Mouse (Mus musculus): ENCODE data around the gene Gm884. TPM values are rescaled to one million over a fixed set of nuclear protein-coding genes. Genes with fewer than 3 reads are reported as not detected.
A peak's percentile ranks its signal among the peaks of the same experiment; 100 is the strongest.

Gm884 gene
- not detected in 2 replicates for polyA plus RNA-seq (2015; fragmentation: Nextera tagmentation; extraction: Ambion mirVana)

DNA sequence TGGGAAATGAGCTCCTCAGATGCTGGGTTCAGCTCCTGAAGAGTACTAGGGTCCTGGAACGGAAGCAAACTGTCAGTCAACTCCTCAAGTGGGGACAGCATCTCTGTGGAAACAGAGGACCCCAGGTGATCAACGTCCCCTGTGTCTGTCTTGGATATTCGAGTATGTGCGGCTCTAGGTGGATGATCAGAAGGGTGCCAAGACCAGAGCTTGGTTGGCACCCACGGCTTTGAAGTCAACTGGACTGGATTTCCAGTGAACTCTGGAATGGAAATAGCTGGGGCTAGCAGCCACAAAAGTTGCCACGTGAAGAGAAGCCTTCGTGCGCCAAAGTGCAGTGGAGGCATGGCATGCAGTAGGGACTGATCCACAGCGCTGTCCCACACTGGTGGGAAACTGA, at the start of gene Gm884:
Gene Gm884 (minus strand): TSS at position 101 of the 400 bp plus-strand sequence.
- H3K27ac ChIP-seq: no peak within 1 kb of the TSS
- H3K9ac ChIP-seq: no peak within 1 kb of the TSS
- H3K27me3 ChIP-seq (replicated peaks): no peaks in the 10 kb centered on the region
- H3K4me1 ChIP-seq: no peaks in the 10 kb centered on the region
- no peak within 1 kb of the TSS for H3K4me3 ChIP-seq (replicated peaks)
- no peaks in the 10 kb centered on the region for H3K9me3 ChIP-seq
- no peak for ATAC-seq (ENCODE audit: insufficient read depth, low FRiP score, low read depth)
- H3K36me3 ChIP-seq: no peaks in the 10 kb centered on the region
- WGBS: 80% methylated on average over 9 of the region's 9 CpGs
- H3K4me2 ChIP-seq: no peak within 1 kb of the TSS

DNA sequence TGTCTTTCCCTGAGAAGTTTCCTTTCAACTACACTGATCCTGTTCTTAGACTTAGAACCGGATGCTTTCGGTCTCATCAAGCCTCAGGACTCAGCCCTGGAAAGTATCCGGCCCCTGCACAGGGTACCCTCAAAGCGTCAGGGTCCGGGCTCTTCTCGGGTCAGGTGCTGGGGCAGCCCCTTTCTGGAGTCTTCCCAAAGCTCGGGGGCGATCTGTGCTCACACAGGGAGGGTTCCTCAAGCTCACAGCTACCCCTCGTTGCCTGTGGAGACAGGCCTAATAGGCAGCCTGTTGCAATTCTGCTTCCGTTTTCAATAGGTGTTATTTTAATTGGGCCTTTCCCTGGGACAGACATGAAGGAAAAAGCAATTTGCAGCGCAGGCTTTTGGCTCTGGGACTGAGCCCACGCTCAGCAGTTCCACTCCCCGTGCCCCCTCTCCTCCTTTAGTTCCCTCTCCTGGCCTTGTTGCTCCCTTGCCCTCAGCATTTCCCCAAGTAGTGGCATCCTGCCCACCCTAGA, 46.0 kb upstream of the Gm884 start:
- WGBS: 67% methylated on average over 13 of the region's 13 CpGs
- H3K4me2 ChIP-seq: no peak overlapping the region
- H3K4me3 ChIP-seq (replicated peaks): no peak overlapping the region
- H3K4me1 ChIP-seq: no peaks in the 10 kb centered on the region
- no peak for ATAC-seq (ENCODE audit: insufficient read depth, low FRiP score, low read depth)
- no peak overlapping the region for H3K9ac ChIP-seq
- H3K9me3 ChIP-seq: no peaks in the 10 kb centered on the region
- no peaks in the 10 kb centered on the region for H3K27me3 ChIP-seq (replicated peaks)
- no peak overlapping the region for H3K27ac ChIP-seq
- H3K36me3 ChIP-seq: no peaks in the 10 kb centered on the region

DNA sequence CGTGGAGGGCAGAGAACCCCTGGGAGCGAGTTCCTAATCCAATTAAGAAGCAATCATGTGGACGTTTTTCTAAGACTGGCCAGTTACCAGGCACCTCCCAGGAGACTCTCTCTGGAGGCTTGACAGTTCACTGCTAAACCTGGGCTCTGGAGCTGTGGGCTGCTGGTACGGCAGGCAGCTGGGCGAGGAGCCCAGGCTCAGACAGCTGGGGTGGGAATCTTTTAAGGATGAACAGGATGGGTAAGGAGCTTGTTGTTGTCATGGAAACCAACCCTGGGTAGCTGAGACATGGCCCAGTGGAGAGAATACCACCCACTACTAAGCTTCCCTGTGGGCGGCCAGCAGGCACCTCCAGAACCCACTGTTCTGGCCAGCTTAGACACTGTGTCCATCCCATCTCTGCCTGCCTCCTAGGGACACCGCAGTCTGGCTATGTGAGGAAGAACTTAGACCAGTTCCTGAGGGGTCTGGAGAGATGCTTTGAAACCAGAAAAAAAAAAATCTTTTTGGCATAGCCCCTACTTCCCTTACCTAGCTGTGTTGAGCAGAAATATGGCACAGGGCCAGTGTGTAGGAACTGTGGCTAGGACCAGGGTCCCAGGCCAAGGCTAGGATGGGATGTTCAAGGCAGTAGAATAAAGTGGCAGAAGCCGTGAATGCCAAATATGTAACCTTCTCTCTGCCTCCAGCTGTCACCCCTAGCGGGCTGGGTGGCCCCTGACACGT, 45.4 kb upstream of the Gm884 start:
- Histone ChIP-seq H3K4me2 (no peak overlapping the region), H3K9me3 (no peaks in the 10 kb centered on the region), H3K27ac (no peak overlapping the region), H3K4me1 (no peaks in the 10 kb centered on the region), H3K36me3 (no peaks in the 10 kb centered on the region), H3K4me3 (replicated peaks) (no peak overlapping the region), H3K9ac (no peak overlapping the region), H3K27me3 (replicated peaks) (no peaks in the 10 kb centered on the region)
- 34% methylated on average over 10 of the region's 10 CpGs for whole genome bisulfite sequencing
- ATAC-seq (ENCODE audit: insufficient read depth, low FRiP score, low read depth): no peak

DNA sequence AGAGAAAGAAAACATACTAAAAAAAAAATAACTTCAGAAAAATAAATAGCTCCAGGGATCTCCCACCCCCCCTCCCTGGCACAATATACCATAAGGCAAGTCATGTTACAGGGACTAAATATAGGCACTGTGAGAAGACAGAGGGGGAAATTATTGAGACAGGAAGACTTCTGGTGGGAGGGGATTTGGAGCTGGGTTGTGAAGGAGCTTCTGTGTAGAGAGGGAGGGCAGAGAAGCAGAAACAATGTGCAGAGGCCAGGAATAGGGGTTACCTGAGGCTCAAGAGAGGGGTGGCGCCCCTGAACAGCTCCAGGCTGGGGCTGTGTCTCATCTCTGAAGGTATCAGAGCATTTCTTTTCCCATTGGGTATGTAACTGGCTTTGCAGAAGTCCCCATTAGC, 44.8 kb upstream of the Gm884 start:
- no peak overlapping the region for H3K9ac ChIP-seq
- H3K4me2 ChIP-seq: no peak overlapping the region
- no peak for ATAC-seq (ENCODE audit: insufficient read depth, low FRiP score, low read depth)
- no peak overlapping the region for H3K27ac ChIP-seq
- no peaks in the 10 kb centered on the region for H3K4me1 ChIP-seq
- no peaks in the 10 kb centered on the region for H3K27me3 ChIP-seq (replicated peaks)
- H3K36me3 ChIP-seq: no peaks in the 10 kb centered on the region
- WGBS: 69% methylated on average over 1 of the region's 1 CpGs
- H3K9me3 ChIP-seq: no peaks in the 10 kb centered on the region
- no peak overlapping the region for H3K4me3 ChIP-seq (replicated peaks)

DNA sequence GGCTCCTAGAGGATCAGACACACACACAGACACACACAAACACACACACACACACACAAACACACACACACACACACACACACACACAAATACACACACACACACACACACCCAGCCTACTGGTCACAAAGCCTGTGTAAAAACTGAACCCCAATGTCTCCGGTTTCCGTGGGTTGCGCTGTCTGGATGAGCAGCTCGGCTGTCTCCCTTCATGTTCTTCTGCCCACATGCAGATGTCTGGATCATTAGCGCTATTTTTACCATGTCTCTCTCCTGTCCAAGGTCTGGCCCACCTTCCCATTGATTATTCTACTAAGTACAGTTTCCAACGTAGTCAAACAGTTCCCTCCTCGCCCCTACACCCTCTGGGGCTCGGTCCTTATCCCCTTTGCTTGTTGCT, 42.2 kb upstream of the Gm884 start:
- H3K9ac ChIP-seq: no peak overlapping the region
- H3K9me3 ChIP-seq: no peaks in the 10 kb centered on the region
- no peak overlapping the region for H3K27ac ChIP-seq
- H3K36me3 ChIP-seq: no peaks in the 10 kb centered on the region
- no peak overlapping the region for H3K4me3 ChIP-seq (replicated peaks)
- no peaks in the 10 kb centered on the region for H3K4me1 ChIP-seq
- no peak overlapping the region for H3K4me2 ChIP-seq
- 80% methylated on average over 8 of the region's 8 CpGs for WGBS
- no peak for ATAC-seq (ENCODE audit: insufficient read depth, low FRiP score, low read depth)
- H3K27me3 ChIP-seq (replicated peaks): no peaks in the 10 kb centered on the region

DNA sequence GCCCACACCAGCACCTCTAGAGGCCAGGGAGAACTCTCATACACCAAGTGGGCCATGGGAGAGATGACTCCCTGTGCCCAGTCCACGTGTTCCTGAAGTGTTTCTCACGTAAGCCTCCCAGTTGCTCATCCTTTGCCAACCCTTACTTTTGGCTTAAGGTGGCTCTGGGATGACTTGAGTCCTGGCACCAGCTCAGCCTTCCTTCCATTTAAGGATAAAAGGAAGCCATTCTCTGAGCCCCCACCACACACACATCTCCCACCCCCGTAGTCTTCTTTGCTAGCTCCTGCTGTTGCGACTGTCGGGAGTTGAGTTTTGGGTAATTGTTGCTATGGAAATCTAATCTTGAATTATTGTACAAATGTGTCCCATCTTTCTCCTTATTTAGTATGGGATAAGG, 41.6 kb upstream of the Gm884 start:
- H3K4me2 ChIP-seq: no peak overlapping the region
- no peak for ATAC-seq (ENCODE audit: insufficient read depth, low FRiP score, low read depth)
- H3K36me3 ChIP-seq: no peaks in the 10 kb centered on the region
- no peaks in the 10 kb centered on the region for H3K27me3 ChIP-seq (replicated peaks)
- no peak overlapping the region for H3K9ac ChIP-seq
- H3K4me1 ChIP-seq: no peaks in the 10 kb centered on the region
- no peaks in the 10 kb centered on the region for H3K9me3 ChIP-seq
- 85% methylated on average over 5 of the region's 5 CpGs for WGBS
- H3K27ac ChIP-seq: no peak overlapping the region
- H3K4me3 ChIP-seq (replicated peaks): no peak overlapping the region

DNA sequence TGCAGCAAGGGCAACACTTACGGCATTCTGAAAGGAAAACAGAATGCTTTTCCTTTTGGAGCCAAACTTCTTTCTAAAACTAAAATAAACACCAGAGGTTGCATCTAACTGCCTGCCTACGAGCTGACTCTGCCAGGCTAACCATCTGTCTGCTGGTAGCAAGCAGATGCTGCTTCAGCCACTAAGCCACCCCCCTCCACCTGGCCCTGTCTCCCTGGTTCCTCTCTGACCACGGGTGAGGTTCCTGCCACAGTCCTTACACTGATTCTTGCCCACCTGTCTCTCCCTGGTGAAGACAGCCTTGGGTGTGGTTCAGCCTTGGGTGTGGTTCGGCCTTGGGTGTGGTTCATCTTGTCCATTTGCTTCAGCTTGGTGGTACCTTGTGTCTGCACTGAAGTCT, 40.9 kb upstream of the Gm884 start:
- 48% methylated on average over 4 of the region's 4 CpGs for WGBS
- Histone ChIP-seq H3K27me3 (replicated peaks) (no peaks in the 10 kb centered on the region), H3K9me3 (no peaks in the 10 kb centered on the region), H3K36me3 (no peaks in the 10 kb centered on the region), H3K9ac (no peak overlapping the region), H3K4me3 (replicated peaks) (no peak overlapping the region), H3K4me1 (no peaks in the 10 kb centered on the region), H3K4me2 (no peak overlapping the region), H3K27ac (no peak overlapping the region)
- no peak for ATAC-seq (ENCODE audit: insufficient read depth, low FRiP score, low read depth)

DNA sequence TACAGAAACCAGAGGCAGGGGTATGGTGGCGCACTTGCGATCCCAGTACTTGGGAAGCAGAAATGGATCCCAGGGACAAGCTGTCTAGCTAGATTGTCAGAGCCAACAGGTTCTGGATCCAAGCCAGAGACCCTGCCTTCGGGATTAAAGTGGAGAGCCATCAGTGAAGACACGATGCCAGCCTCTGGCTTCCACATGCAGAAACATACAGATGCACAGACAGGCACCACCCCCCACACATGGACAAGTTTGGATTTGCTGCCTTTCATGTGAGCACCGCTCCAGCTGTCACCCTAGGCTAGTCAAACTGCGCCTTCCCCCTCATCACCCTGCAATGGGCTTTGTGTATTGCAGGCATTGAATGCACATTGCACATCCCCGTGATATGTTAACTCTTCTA, 37.2 kb upstream of the Gm884 start:
- no peak overlapping the region for H3K27ac ChIP-seq
- ATAC-seq (ENCODE audit: insufficient read depth, low FRiP score, low read depth): no peak
- 81% methylated on average over 7 of the region's 7 CpGs for WGBS
- H3K36me3 ChIP-seq: no peaks in the 10 kb centered on the region
- no peaks in the 10 kb centered on the region for H3K9me3 ChIP-seq
- H3K9ac ChIP-seq: no peak overlapping the region
- H3K27me3 ChIP-seq (replicated peaks): peaks cover 15% of the 10 kb centered on the region
- H3K4me3 ChIP-seq (replicated peaks): no peak overlapping the region
- H3K4me2 ChIP-seq: no peak overlapping the region
- no peaks in the 10 kb centered on the region for H3K4me1 ChIP-seq

DNA sequence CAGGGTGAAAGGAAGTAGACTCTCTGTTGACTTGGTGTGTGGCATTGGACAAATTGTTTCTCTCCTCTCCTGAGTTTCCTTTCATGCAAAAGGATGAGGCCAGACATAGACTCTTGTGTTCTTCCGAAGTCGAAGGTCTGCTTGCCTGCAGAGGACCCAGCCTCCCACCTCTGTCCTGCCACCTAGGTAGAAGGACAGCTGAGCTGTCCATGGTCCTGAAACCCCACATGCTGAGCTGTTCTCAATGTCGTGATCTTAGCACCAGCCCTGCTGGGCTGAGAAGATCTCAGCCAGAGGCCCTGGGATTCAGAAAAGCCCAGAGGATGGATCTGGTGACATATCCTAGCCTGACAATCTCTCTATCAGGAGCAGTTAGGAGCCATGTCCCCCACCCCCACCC, 35.6 kb upstream of the Gm884 start:
- H3K4me1 ChIP-seq: no peaks in the 10 kb centered on the region
- H3K27me3 ChIP-seq (replicated peaks): peaks cover 24% of the 10 kb centered on the region
- no peak overlapping the region for H3K4me2 ChIP-seq
- ATAC-seq (ENCODE audit: insufficient read depth, low FRiP score, low read depth): no peak
- H3K36me3 ChIP-seq: no peaks in the 10 kb centered on the region
- no peaks in the 10 kb centered on the region for H3K9me3 ChIP-seq
- no peak overlapping the region for H3K9ac ChIP-seq
- H3K27ac ChIP-seq: no peak overlapping the region
- no peak overlapping the region for H3K4me3 ChIP-seq (replicated peaks)
- 9% methylated on average over 3 of the region's 3 CpGs for WGBS

DNA sequence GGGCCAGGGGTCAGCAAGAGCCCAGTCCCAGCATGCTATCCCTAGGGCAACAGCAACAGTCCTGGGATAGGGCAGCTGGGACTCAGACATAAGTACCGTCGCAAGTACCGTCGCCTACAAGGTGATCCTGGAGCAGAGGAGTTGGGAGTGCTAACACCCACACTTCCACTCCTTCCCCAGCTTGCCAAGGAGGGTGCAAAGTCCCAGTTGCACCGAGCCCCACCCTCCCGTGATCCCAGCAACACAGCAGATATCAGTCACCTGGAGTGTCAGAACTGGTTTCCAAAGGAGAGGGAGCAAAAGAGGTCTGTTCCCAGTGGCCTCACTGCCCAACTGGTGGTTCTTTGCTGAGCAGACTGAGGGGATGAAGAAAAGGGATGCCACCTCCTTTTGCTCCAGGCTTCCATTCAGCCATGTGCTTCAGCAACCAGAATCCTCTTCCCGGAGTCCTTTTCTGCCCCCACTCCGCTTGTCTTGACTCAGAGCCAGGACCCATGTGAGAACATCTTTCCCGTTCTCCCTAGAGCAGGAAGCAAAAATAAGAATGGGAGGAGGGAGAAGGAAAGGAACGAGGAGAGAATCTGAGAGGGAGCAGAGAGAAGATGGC, 32.5 kb upstream of the Gm884 start:
- H3K36me3 ChIP-seq: no peaks in the 10 kb centered on the region
- no peak overlapping the region for H3K9ac ChIP-seq
- H3K4me1 ChIP-seq: peaks cover 14% of the 10 kb centered on the region
- no peak overlapping the region for H3K4me3 ChIP-seq (replicated peaks)
- 62% methylated on average over 10 of the region's 10 CpGs for WGBS
- peaks cover 55% of the 10 kb centered on the region for H3K27me3 ChIP-seq (replicated peaks)
- no peak overlapping the region for H3K27ac ChIP-seq
- H3K9me3 ChIP-seq: no peaks in the 10 kb centered on the region
- no peak for ATAC-seq (ENCODE audit: insufficient read depth, low FRiP score, low read depth)
- H3K4me2 ChIP-seq: no peak overlapping the region

DNA sequence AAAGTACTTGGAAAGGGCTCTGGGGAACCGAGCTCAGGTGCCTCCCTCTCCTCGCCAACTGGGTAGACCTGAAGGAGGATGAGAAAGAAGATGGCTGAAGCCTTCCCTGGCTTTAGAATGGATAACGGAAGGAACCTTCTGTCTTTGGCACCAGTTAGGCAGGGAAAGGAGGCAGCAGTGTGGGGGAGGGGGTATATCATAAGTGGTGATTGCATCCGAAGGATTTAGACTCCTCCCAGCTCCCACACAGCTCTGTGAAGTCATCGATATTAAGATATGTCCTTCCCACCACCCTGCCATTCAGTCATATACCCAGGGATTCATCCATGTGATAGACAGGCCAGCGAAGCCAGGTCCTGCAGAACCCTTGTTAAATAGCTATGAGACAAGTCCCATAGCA, 30.5 kb upstream of the Gm884 start:
- no peak overlapping the region for H3K27ac ChIP-seq
- H3K4me1 ChIP-seq: peaks cover 14% of the 10 kb centered on the region
- H3K4me3 ChIP-seq (replicated peaks): no peak overlapping the region
- peaks cover 75% of the 10 kb centered on the region for H3K27me3 ChIP-seq (replicated peaks)
- no peak overlapping the region for H3K9ac ChIP-seq
- WGBS: 75% methylated on average over 6 of the region's 6 CpGs
- H3K36me3 ChIP-seq: no peaks in the 10 kb centered on the region
- H3K9me3 ChIP-seq: no peaks in the 10 kb centered on the region
- no peak for ATAC-seq (ENCODE audit: insufficient read depth, low FRiP score, low read depth)
- H3K4me2 ChIP-seq: no peak overlapping the region

DNA sequence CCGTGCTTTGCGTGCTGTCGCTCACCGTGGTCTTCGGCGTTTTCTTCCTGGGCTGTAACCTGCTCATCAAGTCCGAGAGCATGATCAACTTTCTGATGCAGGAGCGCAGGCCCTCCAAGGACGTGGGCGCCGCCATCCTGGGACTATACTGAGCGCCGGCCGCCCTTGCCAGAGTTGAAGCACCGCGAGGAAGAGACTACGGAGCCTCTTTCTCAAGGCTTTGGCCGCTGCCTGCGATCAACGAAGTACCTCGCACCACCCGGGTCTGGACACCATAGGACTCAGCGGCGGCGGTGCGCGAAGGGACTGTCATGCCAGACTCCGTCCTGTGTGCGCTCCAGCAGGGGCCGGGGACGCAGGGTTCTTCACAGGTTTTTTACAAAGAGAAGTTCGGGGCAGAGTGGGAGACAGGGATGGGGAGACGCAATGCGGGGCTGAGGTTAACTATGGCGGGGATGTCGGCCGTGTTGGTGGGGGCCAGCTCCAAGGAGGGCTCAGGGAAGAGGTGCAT, 29.1 kb upstream of the Gm884 start:
- ATAC-seq (ENCODE audit: insufficient read depth, low FRiP score, low read depth): no peak
- Histone ChIP-seq H3K4me1 (peaks cover 14% of the 10 kb centered on the region), H3K4me3 (replicated peaks) (peak overlapping the region; percentile 36), H3K4me2 (peak overlapping the region; percentile 71), H3K9me3 (no peaks in the 10 kb centered on the region), H3K27me3 (replicated peaks) (peaks cover 70% of the 10 kb centered on the region), H3K9ac (no peak overlapping the region), H3K27ac (no peak overlapping the region), H3K36me3 (no peaks in the 10 kb centered on the region)
- WGBS: under 1% methylated on average over 37 of the region's 37 CpGs

Data from stomach, embryonic 15.5 days (tissue).